Mouse (Mus musculus) midbrain, embryonic 10.5 days (tissue): ENCODE measurements at regions not wholly inside any gene's neighbourhood (a gene's known extent, or its start where the extent isn't known, plus 50 kb on each side); places are given as distances from the start of the nearest gene placed in this dataset.

ENCODE experiments used
- DNase-seq: peaks from one replicate; pipeline ENCODE4 v3.0.0-alpha.2; 2017; ENCODE audit warnings: low spot score
- H3K27ac ChIP-seq: fragments of 300-500 bp; sonication (generic); replicated peaks from 2 replicates; pipeline ENCODE4 v1.5.1; 2016; ENCODE audit warnings: mild to moderate bottlenecking
- H3K27me3 ChIP-seq: fragments of 300-500 bp; sonication (generic); 2 replicates; pipeline ENCODE4 v1.6.1; 2016; ENCODE audit warnings: low read depth, mild to moderate bottlenecking; ENCODE audit not compliant: poor library complexity, severe bottlenecking
- H3K36me3 ChIP-seq: fragments of 300-500 bp; sonication (generic); 2 replicates; pipeline ENCODE4 v1.6.1; 2016; ENCODE audit warnings: mild to moderate bottlenecking, moderate library complexity
- H3K4me1 ChIP-seq: fragments of 300-500 bp; sonication (generic); 2 replicates; pipeline ENCODE4 v1.6.1; 2016
- H3K4me3 ChIP-seq: fragments of 300-500 bp; sonication (generic); 2 replicates; pipeline ENCODE4 v1.5.1; 2016; ENCODE audit warnings: mild to moderate bottlenecking, moderate library complexity
- H3K9me3 ChIP-seq: fragments of 300-500 bp; sonication (generic); replicated peaks from 2 replicates; pipeline ENCODE4 v1.6.1; 2016; ENCODE audit warnings: mild to moderate bottlenecking
- WGBS: fragments of 180-500 bp; shearing (Covaris S2); methylation state at CpG from one replicate; pipeline ENCODE4 v1.1.7; 2016; 5-methylcytosine and 5-hydroxymethylcytosine counted together

DNA sequence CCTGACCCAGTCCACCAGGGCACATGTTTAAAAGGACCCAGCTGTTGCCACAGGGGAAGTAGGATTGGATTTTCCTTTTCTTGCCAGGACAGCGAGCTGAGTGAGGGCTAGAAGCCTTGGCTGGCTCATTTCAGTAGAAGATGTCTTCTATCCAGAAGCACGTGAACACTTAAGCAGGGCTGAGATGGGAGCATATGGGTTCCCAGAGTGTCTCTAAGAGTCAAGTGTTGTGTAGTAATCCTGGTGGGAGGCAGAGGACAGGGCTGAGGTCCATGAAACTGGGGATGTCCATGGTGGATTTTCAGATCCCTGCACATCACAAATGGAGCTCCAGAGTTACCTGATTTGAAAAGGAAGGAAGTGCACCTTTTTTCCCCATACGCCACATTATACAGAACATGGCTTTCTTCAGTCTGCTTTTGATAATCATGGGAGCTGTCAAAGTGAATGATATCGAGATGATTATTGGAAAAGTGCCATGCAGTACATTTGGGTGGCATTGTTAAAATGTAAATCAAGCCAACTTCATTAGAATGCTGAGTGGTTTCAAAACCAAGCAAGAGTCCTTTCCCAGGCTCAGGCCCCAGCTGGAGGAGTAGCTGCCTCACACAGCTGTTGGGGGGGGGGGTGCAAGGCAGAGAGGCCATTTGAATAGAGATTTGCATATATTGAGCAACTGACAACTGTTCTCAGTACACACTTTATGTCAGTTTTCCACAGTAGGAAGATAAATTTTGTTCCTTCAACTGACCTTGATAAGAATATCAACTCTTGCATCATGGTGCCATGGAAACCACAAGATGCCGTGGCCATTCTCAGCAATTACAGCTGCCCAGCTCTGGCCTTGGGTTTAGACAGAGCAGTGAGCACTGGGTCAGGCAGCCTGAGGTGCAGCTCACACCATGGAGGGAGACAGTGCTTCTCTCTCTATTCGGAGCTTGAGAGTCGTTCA is 81.7 kb downstream of the Slc35b3 start:
- Histone ChIP-seq H3K4me1 (no peaks in the 10 kb centered on the region), H3K27me3 (no peaks in the 10 kb centered on the region), H3K4me3 (no peak overlapping the region), H3K36me3 (no peaks in the 10 kb centered on the region), H3K9me3 (no peaks in the 10 kb centered on the region), H3K27ac (no peak overlapping the region; the same call in 1 of the 2 replicates)
- WGBS, result 84% methylated on average over 7 of the region's 7 CpGs
- DNase-seq, result no peak

DNA sequence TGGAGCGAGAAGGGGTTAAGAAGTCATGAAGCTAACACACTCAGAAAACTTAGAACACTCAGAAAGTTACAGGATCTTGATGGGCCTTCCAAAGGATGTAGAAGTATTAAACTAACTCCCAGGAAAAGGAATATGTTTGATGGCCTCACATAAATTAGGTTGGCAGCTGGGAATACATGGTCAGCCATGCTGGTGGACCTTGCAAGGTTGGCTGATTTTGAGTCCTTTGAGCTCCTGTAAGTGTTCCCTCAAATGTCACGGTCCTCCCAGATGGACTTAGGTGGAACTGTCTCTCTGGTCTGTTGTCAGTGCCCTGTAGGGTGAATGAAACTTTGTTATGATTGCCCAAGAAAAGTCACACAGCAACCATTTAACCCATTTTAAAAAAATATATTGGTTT is 84.8 kb downstream of the Slc35b3 start:
- no peaks in the 10 kb centered on the region for H3K36me3 ChIP-seq
- H3K9me3 ChIP-seq, result no peaks in the 10 kb centered on the region
- no peak for DNase-seq
- no peaks in the 10 kb centered on the region for H3K27me3 ChIP-seq
- H3K4me1 ChIP-seq, result no peaks in the 10 kb centered on the region
- H3K4me3 ChIP-seq, result no peak overlapping the region
- H3K27ac ChIP-seq, result no peak overlapping the region
- WGBS, result 84% methylated on average over 2 of the region's 2 CpGs

DNA sequence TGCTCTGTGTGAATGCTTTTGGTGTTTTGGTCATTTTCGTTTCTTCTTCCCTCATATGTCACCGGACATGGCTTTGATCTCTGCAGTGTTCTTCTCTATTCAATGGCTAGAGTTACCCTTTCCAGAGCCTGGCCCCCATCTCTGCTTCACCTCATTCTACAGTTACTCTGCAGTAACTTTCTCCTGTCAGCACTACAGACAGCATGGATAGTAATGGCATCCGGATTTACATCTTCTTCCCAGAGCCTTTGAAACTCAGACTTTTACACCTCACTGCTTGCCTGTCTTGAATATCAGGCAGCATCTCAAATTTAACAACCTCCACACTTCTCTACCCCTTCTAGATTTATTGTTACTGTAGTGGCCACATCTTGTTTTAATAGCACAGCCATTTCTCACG is 96.7 kb downstream of the Slc35b3 start:
- no peak for DNase-seq
- Histone ChIP-seq H3K4me3 (no peak overlapping the region), H3K27me3 (no peaks in the 10 kb centered on the region), H3K4me1 (no peaks in the 10 kb centered on the region), H3K36me3 (no peaks in the 10 kb centered on the region), H3K9me3 (no peaks in the 10 kb centered on the region), H3K27ac (no peak overlapping the region)
- 74% methylated on average over 4 of the region's 4 CpGs for WGBS

DNA sequence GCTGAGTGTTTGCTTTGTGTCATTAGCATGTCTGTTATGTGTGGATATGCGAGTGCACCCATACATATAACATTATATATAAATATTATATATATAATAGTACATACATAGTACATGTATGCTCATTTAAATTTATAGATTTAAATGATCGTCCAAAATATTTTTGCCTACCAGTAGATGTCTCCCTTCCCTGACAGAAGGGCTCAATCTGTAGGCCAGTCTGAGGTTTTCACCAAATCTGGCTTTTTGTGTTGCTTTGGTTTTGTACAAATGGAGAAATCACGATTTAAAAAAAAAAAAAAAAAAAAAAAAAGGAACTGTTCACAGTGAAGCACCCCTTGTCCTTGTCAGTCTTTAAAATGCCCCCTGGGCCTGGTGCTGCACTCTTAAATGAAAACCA is 104.9 kb downstream of the Slc35b3 start:
- Histone ChIP-seq H3K27ac (no peak overlapping the region), H3K4me3 (no peak overlapping the region), H3K36me3 (no peaks in the 10 kb centered on the region), H3K27me3 (no peaks in the 10 kb centered on the region), H3K4me1 (no peaks in the 10 kb centered on the region), H3K9me3 (no peaks in the 10 kb centered on the region)
- WGBS, result 62% methylated on average over 3 of the region's 3 CpGs
- no peak for DNase-seq

DNA sequence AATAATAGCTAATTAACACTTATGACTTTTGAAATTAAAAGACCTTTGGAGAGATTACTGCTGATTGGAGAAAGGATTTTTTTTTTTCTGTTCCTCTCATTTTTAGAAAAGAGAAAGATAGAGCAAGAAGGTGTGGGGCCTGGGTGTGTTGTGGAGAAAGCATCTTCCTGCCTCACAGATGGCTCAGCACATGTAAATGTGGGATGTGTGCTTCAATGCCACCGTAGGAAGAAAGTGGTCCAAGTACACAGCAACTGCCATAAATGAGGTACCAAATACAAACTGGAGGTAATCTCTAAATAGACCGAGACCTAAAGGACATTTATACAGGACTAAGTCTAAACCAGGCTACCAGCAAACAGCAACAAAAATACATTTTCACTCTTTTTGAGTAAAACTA is 105.7 kb downstream of the Slc35b3 start:
- Histone ChIP-seq H3K4me3 (no peak overlapping the region), H3K27me3 (no peaks in the 10 kb centered on the region), H3K36me3 (no peaks in the 10 kb centered on the region), H3K27ac (no peak overlapping the region), H3K9me3 (no peaks in the 10 kb centered on the region), H3K4me1 (no peaks in the 10 kb centered on the region)
- 87% methylated on average over 2 of the region's 2 CpGs for WGBS
- DNase-seq, result no peak

DNA sequence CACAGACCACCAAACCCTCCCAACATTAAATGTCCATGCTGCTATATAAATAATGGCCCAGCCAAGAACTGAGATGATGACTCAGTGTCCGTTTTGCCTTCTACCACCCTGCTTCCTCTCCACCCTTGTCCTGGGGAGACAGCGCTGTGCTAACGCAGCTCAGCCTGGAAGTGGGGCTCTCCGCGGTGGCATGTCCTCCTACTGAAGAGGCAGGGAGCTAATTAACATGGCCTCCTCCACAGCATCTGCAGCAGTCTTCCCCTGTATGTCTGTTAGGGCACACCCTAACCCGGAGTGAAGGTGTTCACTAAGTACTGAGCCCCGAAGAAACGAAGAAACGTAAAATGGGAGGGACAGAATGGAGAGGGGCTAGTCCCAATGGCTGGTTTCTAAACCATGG is 107.8 kb downstream of the Slc35b3 start:
- Histone ChIP-seq H3K27ac (no peak overlapping the region), H3K27me3 (no peaks in the 10 kb centered on the region), H3K4me3 (no peak overlapping the region), H3K4me1 (no peaks in the 10 kb centered on the region), H3K36me3 (no peaks in the 10 kb centered on the region), H3K9me3 (no peaks in the 10 kb centered on the region)
- 53% methylated on average over 9 of the region's 9 CpGs for WGBS
- no peak for DNase-seq

DNA sequence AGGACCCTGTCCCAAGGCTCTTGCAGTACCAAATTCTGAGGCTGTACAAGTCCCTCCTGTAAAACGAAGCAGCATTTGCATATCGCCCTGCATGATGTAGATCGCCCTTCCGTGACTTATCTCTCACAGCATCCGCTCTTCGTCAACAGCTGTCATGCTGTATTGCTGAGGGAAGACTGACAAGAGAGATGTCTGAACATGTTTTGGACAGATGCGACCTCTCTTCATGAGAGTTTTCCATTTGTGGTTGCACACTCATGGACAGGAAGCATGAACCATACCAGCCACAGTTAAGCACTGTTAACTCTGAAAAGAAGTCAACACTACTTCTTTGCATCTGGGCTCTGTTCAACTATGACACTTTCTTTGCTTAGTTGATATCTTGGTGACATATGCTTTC is 108.9 kb downstream of the Slc35b3 start:
- no peaks in the 10 kb centered on the region for H3K27me3 ChIP-seq
- no peak overlapping the region for H3K27ac ChIP-seq
- WGBS, result 89% methylated on average over 7 of the region's 7 CpGs
- H3K36me3 ChIP-seq, result no peaks in the 10 kb centered on the region
- H3K4me1 ChIP-seq, result no peaks in the 10 kb centered on the region
- H3K4me3 ChIP-seq, result no peak overlapping the region
- no peak for DNase-seq
- no peaks in the 10 kb centered on the region for H3K9me3 ChIP-seq

DNA sequence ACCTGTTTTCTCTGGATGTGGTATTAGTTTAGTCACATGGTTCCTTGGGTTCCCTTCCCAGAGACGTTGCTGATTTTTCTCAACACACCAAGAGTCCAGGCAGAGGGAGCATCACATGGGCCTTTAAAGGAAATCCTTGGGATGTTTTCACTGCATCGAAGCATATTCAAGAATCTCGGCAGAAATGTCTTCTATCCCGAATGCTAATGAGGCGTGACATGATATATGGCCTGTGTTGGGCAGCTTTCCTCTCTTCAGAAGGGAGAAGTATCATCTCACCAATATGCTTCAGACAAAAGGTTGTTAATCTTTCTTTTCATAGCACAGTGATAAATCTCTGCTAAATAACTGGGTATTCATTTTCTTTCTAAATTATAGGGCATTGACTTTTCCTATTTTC is 122.4 kb downstream of the Slc35b3 start:
- Histone ChIP-seq H3K36me3 (no peaks in the 10 kb centered on the region), H3K4me3 (no peak overlapping the region), H3K27ac (no peak overlapping the region), H3K4me1 (no peaks in the 10 kb centered on the region), H3K9me3 (no peaks in the 10 kb centered on the region), H3K27me3 (no peaks in the 10 kb centered on the region)
- no peak for DNase-seq
- WGBS, result 89% methylated on average over 5 of the region's 5 CpGs

DNA sequence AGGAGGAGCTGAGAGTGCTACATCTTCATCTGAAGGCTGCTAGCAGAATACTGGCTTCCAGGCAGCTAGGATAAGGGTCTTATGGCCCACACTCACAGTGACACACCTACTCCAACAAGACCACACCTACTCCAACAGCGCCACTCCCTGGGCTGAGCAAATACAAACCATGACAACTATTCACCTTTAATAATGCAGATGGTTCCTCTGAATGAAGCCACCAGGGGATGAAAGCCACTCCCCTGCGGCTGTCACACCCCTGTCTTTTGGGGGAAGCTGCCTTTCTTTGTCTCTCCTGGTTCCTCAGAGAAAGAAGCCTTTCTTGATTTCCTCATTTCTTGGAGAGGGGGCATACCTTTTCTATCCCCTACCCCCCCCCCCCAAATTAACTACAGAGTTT is 135.0 kb downstream of the Slc35b3 start:
- Histone ChIP-seq H3K4me1 (no peaks in the 10 kb centered on the region), H3K27me3 (no peaks in the 10 kb centered on the region), H3K4me3 (no peak overlapping the region), H3K36me3 (no peaks in the 10 kb centered on the region), H3K9me3 (no peaks in the 10 kb centered on the region), H3K27ac (no peak overlapping the region)
- 21% methylated on average over 2 of the region's 2 CpGs for WGBS
- no peak for DNase-seq

DNA sequence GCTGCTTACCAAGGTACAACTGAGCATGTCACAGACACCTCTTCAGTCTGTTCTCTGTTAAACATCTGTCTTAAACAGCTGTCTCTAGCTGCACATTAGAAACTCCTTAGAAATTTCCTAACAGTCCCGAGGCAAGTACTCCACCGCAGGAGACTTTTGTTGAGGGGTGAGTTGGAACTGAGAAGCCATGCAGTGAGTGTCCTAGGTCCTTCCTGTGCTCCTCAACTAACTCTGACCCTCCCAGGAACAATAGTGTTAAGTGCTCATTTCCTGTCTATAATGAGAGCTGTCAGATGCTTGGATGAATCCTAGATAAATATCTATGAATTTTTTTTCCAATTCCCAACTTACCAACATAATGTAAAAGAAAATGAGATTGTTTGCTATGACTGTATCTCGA is 141.1 kb downstream of the Slc35b3 start:
- H3K27me3 ChIP-seq, result no peaks in the 10 kb centered on the region
- H3K4me1 ChIP-seq, result 0 out of 2 replicates have a peak, but pooled peaks cover 6% of the 10 kb centered on the region
- H3K27ac ChIP-seq, result no peak overlapping the region
- DNase-seq, result no peak
- 91% methylated on average over 3 of the region's 3 CpGs for WGBS
- no peak overlapping the region for H3K4me3 ChIP-seq
- H3K36me3 ChIP-seq, result no peaks in the 10 kb centered on the region
- no peaks in the 10 kb centered on the region for H3K9me3 ChIP-seq

DNA sequence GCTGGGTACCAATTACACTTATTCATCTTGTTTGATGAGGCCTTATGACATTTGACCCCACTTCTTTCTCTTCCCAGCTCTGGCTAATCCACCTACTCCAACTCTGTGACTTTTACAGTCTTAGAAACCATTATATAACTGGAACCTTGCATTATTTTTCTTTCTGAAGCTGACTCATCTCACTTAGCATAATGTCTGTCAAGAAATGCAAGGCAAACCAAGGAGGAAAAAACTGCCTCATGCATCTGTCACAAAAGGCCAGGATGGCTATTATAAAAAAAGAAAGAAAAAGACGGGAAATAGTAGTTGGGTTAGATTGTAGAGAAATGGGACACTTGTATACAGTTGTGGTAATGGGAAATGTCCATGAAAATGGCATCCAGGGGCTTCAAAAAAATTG is 141.9 kb downstream of the Slc35b3 start:
- Histone ChIP-seq H3K36me3 (no peaks in the 10 kb centered on the region), H3K4me3 (no peak overlapping the region), H3K27me3 (no peaks in the 10 kb centered on the region), H3K4me1 (0 out of 2 replicates have a peak, but pooled peaks cover 6% of the 10 kb centered on the region), H3K9me3 (no peaks in the 10 kb centered on the region), H3K27ac (no peak overlapping the region)
- DNase-seq, result no peak
- 88% methylated on average over 1 of the region's 1 CpGs for WGBS

DNA sequence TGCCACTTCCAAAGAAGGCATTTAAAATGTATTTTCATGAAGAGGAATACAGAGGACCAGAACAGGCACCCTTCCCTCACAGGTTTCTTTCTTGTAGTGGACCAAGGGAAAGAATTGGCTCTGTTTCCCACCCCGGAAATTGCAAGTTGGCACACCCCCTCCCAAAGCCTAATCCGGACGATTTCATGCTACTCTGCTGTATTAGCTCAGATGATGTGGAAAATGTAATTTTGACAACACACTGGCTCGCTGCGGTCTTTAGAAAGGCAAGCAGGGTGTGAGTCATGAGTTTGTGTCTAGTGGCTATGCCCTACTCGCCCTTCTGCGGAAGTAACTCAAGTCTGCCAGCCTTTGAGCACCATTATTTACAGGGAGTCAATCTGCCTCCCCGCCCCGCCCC is 144.4 kb downstream of the Slc35b3 start:
- Histone ChIP-seq H3K27me3 (no peaks in the 10 kb centered on the region), H3K27ac (no peak overlapping the region)
- WGBS, result 81% methylated on average over 9 of the region's 9 CpGs

DNA sequence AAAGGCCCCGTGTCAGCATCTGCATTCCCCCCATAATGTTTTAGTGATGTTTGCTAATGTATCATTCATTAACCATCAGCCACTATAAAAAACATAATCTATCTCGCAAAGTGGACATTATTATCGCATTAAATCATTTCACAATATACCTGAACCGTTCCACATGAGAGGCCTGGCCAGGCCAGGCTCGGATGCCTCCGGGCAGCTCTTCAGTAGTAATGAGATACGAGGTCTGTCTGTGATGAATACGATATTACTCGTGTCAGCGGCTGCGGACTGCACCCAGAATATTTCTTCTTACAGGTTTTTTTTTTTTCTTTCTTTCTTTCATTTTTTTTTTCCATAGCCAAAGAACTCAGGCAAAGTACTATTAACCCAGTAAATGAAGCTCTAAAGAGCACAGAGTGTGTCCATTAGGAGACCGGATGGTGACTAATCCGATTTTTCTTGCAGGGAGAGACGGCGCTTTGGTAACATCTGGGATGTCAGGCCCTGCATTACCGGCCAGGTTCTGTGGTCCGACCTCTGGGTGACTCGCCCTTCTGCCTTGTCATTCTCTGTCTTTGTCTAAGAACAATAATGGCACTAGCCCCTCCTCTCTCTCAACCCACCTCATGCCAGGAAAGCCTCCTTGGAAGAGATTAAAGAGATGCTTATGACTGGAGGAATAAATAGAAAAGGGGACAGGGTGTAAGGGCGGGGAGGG is 145.5 kb downstream of the Slc35b3 start:
- H3K4me3 ChIP-seq, result no peak overlapping the region
- H3K27ac ChIP-seq, result no peak overlapping the region
- H3K36me3 ChIP-seq, result no peaks in the 10 kb centered on the region
- H3K27me3 ChIP-seq, result no peaks in the 10 kb centered on the region
- H3K9me3 ChIP-seq, result no peaks in the 10 kb centered on the region
- WGBS, result 83% methylated on average over 19 of the region's 19 CpGs
- no peak for DNase-seq
- 0 out of 2 replicates have a peak, but pooled peaks cover 6% of the 10 kb centered on the region for H3K4me1 ChIP-seq

More for the DNA sequence above, 144.4 kb downstream of the Slc35b3 start:
- Histone ChIP-seq H3K9me3 (no peaks in the 10 kb centered on the region), H3K4me1 (0 out of 2 replicates have a peak, but pooled peaks cover 6% of the 10 kb centered on the region), H3K4me3 (no peak overlapping the region), H3K36me3 (no peaks in the 10 kb centered on the region)
- no peak for DNase-seq
